Comparison of ENCODE assay signal across 8 mouse cellular contexts in genomic region chr16:75593501-75594183, GRCm38 (mm10). TPM values are rescaled to one million over a fixed set of nuclear protein-coding genes. Genes with fewer than 3 reads are reported as not detected.
A peak's percentile ranks its signal among the peaks of the same experiment; 100 is the strongest.
DNase-seq lines count a peak whose midpoint lies in the region; ATAC-seq and TF ChIP-seq lines count a peak whose summit lies in the region.

No protein-coding gene starts in this region.

- no peaks in the 10 kb centered on the region for H3K36me3 ChIP-seq in liver, adult 2 months (ENCODE audit: control insufficient read depth, insufficient read depth, low read length)
- no peaks in the 10 kb centered on the region for H3K36me3 ChIP-seq in embryonic facial prominence, embryonic 11.5 days (replicated peaks; ENCODE audit: control insufficient read depth, insufficient read depth, low read depth, low read length)
- no peaks in the 10 kb centered on the region for H3K36me3 ChIP-seq in intestine, embryonic 16.5 days (ENCODE audit: control insufficient read depth, insufficient read depth, low read length)
- H3K36me3 ChIP-seq in neural tube, embryonic 13.5 days: no peaks in the 10 kb centered on the region

- H3K27me3 ChIP-seq in liver, adult 2 months (ENCODE audit: control insufficient read depth, insufficient read depth, low read length): no peaks in the 10 kb centered on the region
- no peaks in the 10 kb centered on the region for H3K27me3 ChIP-seq in embryonic facial prominence, embryonic 11.5 days (ENCODE audit: control insufficient read depth, insufficient read depth, low read length)
- no peaks in the 10 kb centered on the region; the same call in 1 of the 2 replicates for H3K27me3 ChIP-seq in intestine, embryonic 16.5 days (replicated peaks; ENCODE audit: control insufficient read depth, insufficient read depth, low read length)
- no peaks in the 10 kb centered on the region; the same call in 1 of the 2 replicates for H3K27me3 ChIP-seq in neural tube, embryonic 13.5 days

- peaks cover 3% of the 10 kb centered on the region; the same call in 1 of the 2 replicates for H3K4me1 ChIP-seq in liver, adult 2 months (ENCODE audit: control insufficient read depth, insufficient read depth, low read length)
- no peaks in the 10 kb centered on the region for H3K4me1 ChIP-seq in embryonic facial prominence, embryonic 11.5 days (ENCODE audit: control insufficient read depth, insufficient read depth, low read length)
- no peaks in the 10 kb centered on the region for H3K4me1 ChIP-seq in intestine, embryonic 16.5 days (ENCODE audit: control insufficient read depth, insufficient read depth, low read length)
- peaks cover 12% of the 10 kb centered on the region for H3K4me1 ChIP-seq in neural tube, embryonic 13.5 days (replicated peaks)

- H3K4me3 ChIP-seq in liver, adult 2 months (ENCODE audit: insufficient read depth, low read depth, low read length): 0 out of 2 replicates have a peak overlapping the region, but pooled peaks have one; percentile 65
- peak overlapping the region; percentile 71 for H3K4me3 ChIP-seq in embryonic facial prominence, embryonic 11.5 days (ENCODE audit: low read depth, low read length)
- H3K4me3 ChIP-seq in intestine, embryonic 16.5 days (ENCODE audit: low read length): peak overlapping the region; percentile 77
- peak overlapping the region; percentile 51 for H3K4me3 ChIP-seq in neural tube, embryonic 13.5 days

- H3K9me3 ChIP-seq in embryonic facial prominence, embryonic 11.5 days (replicated peaks; ENCODE audit: control insufficient read depth, low read length): no peaks in the 10 kb centered on the region
- H3K9me3 ChIP-seq in intestine, embryonic 16.5 days (ENCODE audit: control insufficient read depth, low read length): no peaks in the 10 kb centered on the region
- no peaks in the 10 kb centered on the region for H3K9me3 ChIP-seq in neural tube, embryonic 13.5 days

- H3K27ac ChIP-seq in liver, adult 2 months (replicated peaks; ENCODE audit: insufficient read depth, low read depth, low read length): no peak overlapping the region
- no peak overlapping the region for H3K27ac ChIP-seq in embryonic facial prominence, embryonic 11.5 days (replicated peaks; ENCODE audit: low read depth, low read length)
- no peak overlapping the region for H3K27ac ChIP-seq in intestine, embryonic 16.5 days (ENCODE audit: low read length)
- H3K27ac ChIP-seq in neural tube, embryonic 13.5 days (replicated peaks): no peak overlapping the region

- H3K79me2 ChIP-seq in liver, adult 2 months (ENCODE audit: control insufficient read depth, insufficient read depth, low read length): no peaks in the 10 kb centered on the region

- no peak; the same call in 1 of the 2 replicates for ATAC-seq in embryonic facial prominence, embryonic 11.5 days (replicated peaks; ENCODE audit: insufficient number of reproducible peaks, low FRiP score, low TSS enrichment, low read depth)
- ATAC-seq in intestine, embryonic 16.5 days: peak; percentile 9; the same call in 1 of the 2 replicates
- ATAC-seq in neural tube, embryonic 13.5 days (ENCODE audit: low read depth): peak; percentile 45

- no peak for DNase-seq in liver, adult 2 months (ENCODE audit: extremely low read depth, low read depth, low spot score)
- no peak for DNase-seq in liver
- DNase-seq in embryonic facial prominence, embryonic 11.5 days (ENCODE audit: low spot score): peak; percentile 15
- DNase-seq in right cerebral cortex, adult 18-20 months: no peak
- no peak for DNase-seq in layer of hippocampus, adult 18-20 months (ENCODE audit: low spot score in 2 of 2)
- DNase-seq in kidney, postnatal 14 days: no peak

- no peak overlapping the region for H3K9ac ChIP-seq in liver, adult 2 months (ENCODE audit: low read depth, low read length)
- no peak overlapping the region for H3K9ac ChIP-seq in embryonic facial prominence, embryonic 11.5 days (replicated peaks; ENCODE audit: low read length)
- H3K9ac ChIP-seq in intestine, embryonic 16.5 days (ENCODE audit: low read depth, low read length): peak overlapping the region; percentile 57; the same call in 1 of the 2 replicates
- H3K9ac ChIP-seq in neural tube, embryonic 13.5 days: peak overlapping the region; percentile 68

- no peak for TF ChIP-seq POLR2A in liver, adult 2 months (IDR thresholded peaks at IDR 0.05; ENCODE audit: extremely low read depth, insufficient read depth, low read length)

- peak overlapping the region; percentile 58 for H3K4me2 ChIP-seq in embryonic facial prominence, embryonic 11.5 days (ENCODE audit: low read depth, low read length)
- peak overlapping the region; percentile 91 for H3K4me2 ChIP-seq in intestine, embryonic 16.5 days (ENCODE audit: low read depth, low read length)
- H3K4me2 ChIP-seq in neural tube, embryonic 13.5 days: peak overlapping the region; percentile 67

- 28% methylated on average over 15 of the region's 15 CpGs for WGBS in liver, adult 2 months
- 13% methylated on average over 15 of the region's 15 CpGs for WGBS in embryonic facial prominence, embryonic 11.5 days
- WGBS in intestine, embryonic 16.5 days: 15% methylated on average over 15 of the region's 15 CpGs
- WGBS in neural tube, embryonic 13.5 days: 10% methylated on average over 15 of the region's 15 CpGs

- TF ChIP-seq CTCF in liver, adult 2 months (IDR thresholded peaks at IDR 0.05; ENCODE audit: low read depth, low read length): no peak

RNA-seq across cellular contexts. Expression of gene Rbm11, which starts 1.0 kb away (rescaled TPM):
- 0.07 TPM in 1 of 2 replicates, not detected in the other for total RNA-seq in liver, adult 2 months (2014; rRNA removed)
- not detected in 2 replicates for polyA plus RNA-seq in liver, adult 2 months (2012; rRNA removed)
- 0.41 and 0.60 TPM in 2 replicates for polyA plus RNA-seq in embryonic facial prominence, embryonic 11.5 days (2014; fragmentation: Nextera tagmentation; extraction: Ambion mirVana)
- polyA plus RNA-seq in intestine, embryonic 16.5 days (2015; fragmentation: Nextera tagmentation; extraction: Ambion mirVana): 0.20 and 0.31 TPM in 2 replicates
- polyA plus RNA-seq in neural tube, embryonic 13.5 days (2015; fragmentation: Nextera tagmentation; extraction: Ambion mirVana): 2.9 TPM in 2 replicates
- 1 to 10 TPM; 5.3 to 6.3 TPM for total RNA-seq in layer of hippocampus, adult 18-20 months (2021)

RNA-seq across cellular contexts. Expression of gene Lipi, which starts 7.8 kb away (rescaled TPM):
- not detected in 2 replicates for total RNA-seq in liver, adult 2 months (2014; rRNA removed)
- polyA plus RNA-seq in liver, adult 2 months (2012; rRNA removed): not detected in 2 replicates
- not detected in 2 replicates for polyA plus RNA-seq in embryonic facial prominence, embryonic 11.5 days (2014; fragmentation: Nextera tagmentation; extraction: Ambion mirVana)
- polyA plus RNA-seq in intestine, embryonic 16.5 days (2015; fragmentation: Nextera tagmentation; extraction: Ambion mirVana): not detected in 2 replicates
- polyA plus RNA-seq in neural tube, embryonic 13.5 days (2015; fragmentation: Nextera tagmentation; extraction: Ambion mirVana): not detected in 2 replicates
- total RNA-seq in layer of hippocampus, adult 18-20 months (2021): under 1 TPM; 0.25 to 0.30 TPM

Comparison
In these comparisons a context has a peak if more than half of its experiments do, and no peak if none do; other contexts are left out.
1. H3K9ac ChIP-seq: peak in intestine, embryonic 16.5 days (single experiment) and neural tube, embryonic 13.5 days (single experiment); none in liver, adult 2 months (single experiment) and embryonic facial prominence, embryonic 11.5 days (single experiment).
2. Peak in every context shown above with its lines, with median percentiles within 50 percentile points of each other: H3K4me3 ChIP-seq and H3K4me2 ChIP-seq.